ENCODE assay signal across 24 mouse cellular contexts in the genomic region with DNA sequence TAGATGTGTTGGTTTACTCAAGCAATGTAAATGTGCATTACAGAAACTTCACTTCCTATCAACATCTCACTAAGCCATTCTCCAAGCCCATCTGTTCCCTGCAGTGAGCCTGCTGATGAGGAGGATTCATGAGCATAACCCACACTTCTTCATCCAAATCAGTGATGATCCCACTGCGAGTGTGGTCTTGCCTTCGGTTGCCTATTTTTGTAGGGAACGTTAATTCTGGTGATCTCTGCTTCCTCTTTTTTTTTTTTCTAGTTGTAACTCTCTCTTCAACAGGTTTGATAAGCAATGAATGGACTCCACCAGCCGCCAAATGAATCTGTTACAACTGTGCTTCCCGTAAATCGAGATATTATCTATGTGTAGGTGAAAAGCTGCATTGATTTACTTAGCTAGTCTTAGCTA.
DNase-seq lines count a peak whose midpoint lies in the region; ATAC-seq and TF ChIP-seq lines count a peak whose summit lies in the region.
"Had no signal": no experiment of that assay in that cellular context is flagged by ENCODE, and none has a peak within 500 bp of the region (broad histone marks: within the 10 kb centered on the region; RNA-seq: fewer than 3 reads in every experiment).

No protein-coding gene starts in this region.

- no peak overlapping the region for H3K4me2 ChIP-seq in hindbrain, embryonic 16.5 days (ENCODE audit: low read length)
- H3K4me2 ChIP-seq in hindbrain, embryonic 14.5 days (replicated peaks): no peak overlapping the region
- H3K4me2 ChIP-seq in kidney, embryonic 15.5 days: no peak overlapping the region
- H3K4me2 ChIP-seq: embryonic facial prominence, embryonic 13.5 days; forebrain, embryonic 12.5 days; limb, embryonic 15.5 days; liver, embryonic 13.5 days; neural tube, embryonic 13.5 days had no signal

- H3K4me3 ChIP-seq in hindbrain, embryonic 16.5 days (ENCODE audit: low read length): no peak overlapping the region
- H3K4me3 ChIP-seq in hindbrain, embryonic 14.5 days (replicated peaks; ENCODE audit: low read length): no peak overlapping the region
- H3K4me3 ChIP-seq in MEL (ENCODE audit: control insufficient read depth in 1 of 2, insufficient read depth in 1 of 2, low read depth in 2 of 2, low read length in 2 of 2): no peak overlapping the region
- H3K4me3 ChIP-seq in kidney, embryonic 15.5 days (replicated peaks): no peak overlapping the region
- H3K4me3 ChIP-seq: embryonic facial prominence, embryonic 13.5 days; forebrain, embryonic 12.5 days; hindbrain, embryonic 10.5 days; layer of hippocampus, adult 2 months; limb, embryonic 10.5 days; limb, embryonic 15.5 days; liver, embryonic 13.5 days; neural tube, embryonic 13.5 days had no signal

- TF ChIP-seq POLR2A in MEL (IDR thresholded peaks at IDR 0.05; ENCODE audit: control insufficient read depth in 1 of 2, insufficient read depth in 1 of 2, low read depth in 1 of 2, low read length in 2 of 2, poor library complexity in 1 of 2): no peak

- no peaks in the 10 kb centered on the region for H3K79me2 ChIP-seq in MEL (ENCODE audit: control insufficient read depth, insufficient read depth, low read length, poor library complexity)

- peaks cover 4% of the 10 kb centered on the region; the same call in 1 of the 2 replicates for H3K4me1 ChIP-seq in hindbrain, embryonic 16.5 days (ENCODE audit: control insufficient read depth, insufficient read depth, low read depth, low read length)
- no peaks in the 10 kb centered on the region; the same call in 1 of the 2 replicates for H3K4me1 ChIP-seq in hindbrain, embryonic 14.5 days (replicated peaks; ENCODE audit: control insufficient read depth, insufficient read depth, low read length)
- H3K4me1 ChIP-seq in MEL (ENCODE audit: control insufficient read depth in 1 of 2, insufficient read depth in 2 of 2, low read length in 2 of 2): peaks cover 0 to 3% of the 10 kb centered on the region in 2 experiments; a peak in 1 of 4 replicates
- no peaks in the 10 kb centered on the region for H3K4me1 ChIP-seq in kidney, embryonic 15.5 days
- H3K4me1 ChIP-seq: embryonic facial prominence, embryonic 13.5 days; limb, embryonic 10.5 days; limb, embryonic 15.5 days; liver, embryonic 13.5 days had no signal

- no peak overlapping the region for H3K9ac ChIP-seq in hindbrain, embryonic 16.5 days (ENCODE audit: low read depth, low read length)
- no peak overlapping the region for H3K9ac ChIP-seq in hindbrain, embryonic 14.5 days
- no peak overlapping the region for H3K9ac ChIP-seq in MEL (ENCODE audit: control insufficient read depth, low read depth, low read length, poor library complexity, severe bottlenecking)
- no peak overlapping the region for H3K9ac ChIP-seq in kidney, embryonic 15.5 days
- H3K9ac ChIP-seq: embryonic facial prominence, embryonic 13.5 days; forebrain, embryonic 12.5 days; limb, embryonic 15.5 days; liver, embryonic 13.5 days; neural tube, embryonic 13.5 days had no signal

- ATAC-seq in hindbrain, embryonic 16.5 days: peak; percentile 58; the same call in 1 of the 2 replicates
- ATAC-seq in hindbrain, embryonic 14.5 days (ENCODE audit: low FRiP score): no peak
- no peak for ATAC-seq in kidney, embryonic 15.5 days (replicated peaks; ENCODE audit: low FRiP score)
- ATAC-seq: intestine, postnatal 0 days had no signal

- 84% methylated on average over 6 of the region's 6 CpGs for WGBS in hindbrain, embryonic 16.5 days
- WGBS in hindbrain, embryonic 14.5 days: 90% methylated on average over 6 of the region's 6 CpGs
- WGBS in kidney, embryonic 15.5 days: 80% methylated on average over 6 of the region's 6 CpGs

- H3K36me3 ChIP-seq in hindbrain, embryonic 16.5 days (ENCODE audit: control insufficient read depth, insufficient read depth, low read length): no peaks in the 10 kb centered on the region
- H3K36me3 ChIP-seq in hindbrain, embryonic 14.5 days (replicated peaks; ENCODE audit: control insufficient read depth, insufficient read depth): no peaks in the 10 kb centered on the region
- H3K36me3 ChIP-seq in MEL (ENCODE audit: control insufficient read depth in 1 of 2, insufficient read depth in 2 of 2, low read length in 2 of 2): no peaks in the 10 kb centered on the region
- no peaks in the 10 kb centered on the region for H3K36me3 ChIP-seq in kidney, embryonic 15.5 days
- H3K36me3 ChIP-seq: embryonic facial prominence, embryonic 13.5 days; forebrain, embryonic 12.5 days; hindbrain, embryonic 10.5 days; limb, embryonic 10.5 days; limb, embryonic 15.5 days; liver, embryonic 13.5 days; neural tube, embryonic 13.5 days had no signal

- no peak for TF ChIP-seq RAD21 in MEL (IDR thresholded peaks at IDR 0.05; ENCODE audit: low read depth, low read length)

- no peak for DNase-seq in hindbrain, embryonic 14.5 days (ENCODE audit: low spot score)
- peak; percentile 70 for DNase-seq in MEL (ENCODE audit: low read depth, low spot score)
- peak; percentile 11 for DNase-seq in cerebellum, adult 8-10 months
- DNase-seq in cerebellum, postnatal 25 days: peak; percentile 18 to 30
- no peak for DNase-seq in kidney, postnatal 10 days
- DNase-seq: adrenal gland, postnatal 25 days; gastrocnemius, postnatal 14 days; heart, postnatal 14 days; kidney, postnatal 36 days; liver, embryonic 13.5 days; lung, adult 2 months; lung, postnatal 10 days; right cerebral cortex, postnatal 14 days; thymus, postnatal 4 days had no signal

- H3K27me3 ChIP-seq in hindbrain, embryonic 16.5 days (replicated peaks; ENCODE audit: control insufficient read depth, insufficient read depth, low read length): no peaks in the 10 kb centered on the region
- no peaks in the 10 kb centered on the region for H3K27me3 ChIP-seq in hindbrain, embryonic 14.5 days (ENCODE audit: control insufficient read depth, insufficient read depth, low read length)
- no peaks in the 10 kb centered on the region for H3K27me3 ChIP-seq in MEL (ENCODE audit: control insufficient read depth in 1 of 2, insufficient read depth in 2 of 2, low read length in 2 of 2)
- H3K27me3 ChIP-seq in kidney, embryonic 15.5 days: no peaks in the 10 kb centered on the region
- H3K27me3 ChIP-seq: embryonic facial prominence, embryonic 13.5 days; forebrain, embryonic 12.5 days; limb, embryonic 15.5 days; liver, embryonic 13.5 days; neural tube, embryonic 13.5 days had no signal

- H3K9me3 ChIP-seq in hindbrain, embryonic 16.5 days (ENCODE audit: control insufficient read depth, low read length): no peaks in the 10 kb centered on the region
- no peaks in the 10 kb centered on the region for H3K9me3 ChIP-seq in hindbrain, embryonic 14.5 days (ENCODE audit: control insufficient read depth, low read length)
- H3K9me3 ChIP-seq in MEL (replicated peaks; ENCODE audit: insufficient read depth, low read length): no peaks in the 10 kb centered on the region
- H3K9me3 ChIP-seq in kidney, embryonic 15.5 days (replicated peaks): no peaks in the 10 kb centered on the region
- H3K9me3 ChIP-seq: embryonic facial prominence, embryonic 13.5 days; forebrain, embryonic 12.5 days; hindbrain, embryonic 10.5 days; limb, embryonic 10.5 days; limb, embryonic 15.5 days; liver, embryonic 13.5 days; neural tube, embryonic 13.5 days had no signal

- H3K27ac ChIP-seq in hindbrain, embryonic 16.5 days (ENCODE audit: low read depth, low read length): no peak overlapping the region
- no peak overlapping the region for H3K27ac ChIP-seq in hindbrain, embryonic 14.5 days
- H3K27ac ChIP-seq in MEL (ENCODE audit: control insufficient read depth, low read depth, low read length): no peak overlapping the region
- H3K27ac ChIP-seq in kidney, embryonic 15.5 days: no peak overlapping the region
- H3K27ac ChIP-seq: embryonic facial prominence, embryonic 13.5 days; forebrain, embryonic 12.5 days; hindbrain, embryonic 10.5 days; layer of hippocampus, adult 2 months; limb, embryonic 10.5 days; limb, embryonic 15.5 days; liver, embryonic 13.5 days; neural tube, embryonic 13.5 days had no signal

- peak; percentile 50; a peak in 2 of 4 replicates for TF ChIP-seq EP300 in MEL (IDR thresholded peaks at IDR 0.05; ENCODE audit: low read depth in 1 of 2, low read length in 2 of 2)

- TF ChIP-seq CTCF in MEL (IDR thresholded peaks at IDR 0.05 in 2 of 3, conservative IDR thresholded peaks at IDR 0.05 in 1 of 3; ENCODE audit: control insufficient read depth in 1 of 3, insufficient read depth in 1 of 3, low read depth in 2 of 3, low read length in 3 of 3, poor library complexity in 1 of 3, severe bottlenecking in 1 of 3): no peak

TF ChIP-seq in MEL, 35 proteins besides CTCF, POLR2A, EP300 and RAD21:
- TF ChIP-seq ZNF384 (IDR thresholded peaks at IDR 0.05; ENCODE audit: low read depth, low read length): peak; percentile 87
- no peak for TF ChIP-seq TAL1 (IDR thresholded peaks at IDR 0.05; ENCODE audit: low read length)
- TF ChIP-seq POLR2AphosphoS5 (IDR thresholded peaks at IDR 0.05; ENCODE audit: borderline replicate concordance, low read depth, low read length): no peak
- TF ChIP-seq RCOR1 (IDR thresholded peaks at IDR 0.05; ENCODE audit: low read depth, low read length): peak; percentile 95
- TF ChIP-seq ELF1 (IDR thresholded peaks at IDR 0.05; ENCODE audit: low read depth, low read length): no peak
- no peak for TF ChIP-seq SIN3A (IDR thresholded peaks at IDR 0.05; ENCODE audit: low read length)
- TF ChIP-seq KAT2A (conservative IDR thresholded peaks at IDR 0.05; ENCODE audit: low read depth, low read length): no peak
- no peak for TF ChIP-seq SMC3 (IDR thresholded peaks at IDR 0.05; ENCODE audit: low read depth, low read length)
- no peak for TF ChIP-seq HCFC1 (IDR thresholded peaks at IDR 0.05; ENCODE audit: low read depth, low read length)
- TF ChIP-seq MAZ (IDR thresholded peaks at IDR 0.05; ENCODE audit: low read depth, low read length): no peak
- no peak for TF ChIP-seq MYC (IDR thresholded peaks at IDR 0.05; ENCODE audit: low read depth, low read length)
- peak; percentile 50 for TF ChIP-seq GATA1 (IDR thresholded peaks at IDR 0.05; ENCODE audit: low read depth, low read length)
TF ChIP-seq in MEL: peak in this region for 3.

Comparison
In these comparisons a context has a peak if more than half of its experiments do, and no peak if none do; other contexts are left out.
1. DNase-seq: peak in MEL (single experiment), cerebellum, adult 8-10 months (single experiment) and cerebellum, postnatal 25 days (2 of 2); none in hindbrain, embryonic 14.5 days (single experiment) and kidney, postnatal 10 days (single experiment).